Mouse (Mus musculus) embryonic facial prominence, embryonic 10.5 days (tissue): ENCODE results near the gene Dvl1. TPM values are rescaled to one million over a fixed set of nuclear protein-coding genes. Genes with fewer than 3 reads are reported as not detected.

Experiments used
- DNase-seq: peaks from one replicate; pipeline ENCODE4 v3.0.0-alpha.2; 2017; ENCODE audit warnings: low spot score
- H3K27ac ChIP-seq: fragments of 300-500 bp; sonication (generic); replicated peaks from 2 replicates; pipeline ENCODE4 v1.5.1; 2016; ENCODE audit warnings: mild to moderate bottlenecking
- H3K27me3 ChIP-seq: fragments of 300-500 bp; sonication (generic); replicated peaks from 2 replicates; pipeline ENCODE4 v1.6.1; 2016; ENCODE audit warnings: low read depth, mild to moderate bottlenecking; ENCODE audit not compliant: poor library complexity, severe bottlenecking
- H3K36me3 ChIP-seq: fragments of 300-500 bp; sonication (generic); replicated peaks from 2 replicates; pipeline ENCODE4 v1.6.1; 2016; ENCODE audit warnings: mild to moderate bottlenecking, moderate library complexity
- H3K4me1 ChIP-seq: fragments of 300-500 bp; sonication (generic); 2 replicates; pipeline ENCODE4 v1.6.1; 2016
- H3K4me3 ChIP-seq: fragments of 300-500 bp; sonication (generic); 2 replicates; pipeline ENCODE4 v1.5.1; 2016; ENCODE audit warnings: mild to moderate bottlenecking, moderate library complexity
- H3K9me3 ChIP-seq: fragments of 300-500 bp; sonication (generic); 2 replicates; pipeline ENCODE4 v1.6.1; 2016; ENCODE audit warnings: mild to moderate bottlenecking
- WGBS: fragments of 180-500 bp; shearing (Covaris S2); methylation state at CpG from one replicate; pipeline ENCODE4 v1.1.7; 2016; 5-methylcytosine and 5-hydroxymethylcytosine counted together
- polyA plus RNA-seq: library from polyadenylated mRNA; unstranded; fragments of >200 nt; fragmentation: Nextera tagmentation; extraction: Ambion mirVana; gene quantifications from 2 replicates; pipeline ENCODE4 v1.2.1, GENCODE M21; 2016

Gene Dvl1
- polyA plus RNA-seq, 1 experiment from 2014 or later, result 4.3 TPM

DNA sequence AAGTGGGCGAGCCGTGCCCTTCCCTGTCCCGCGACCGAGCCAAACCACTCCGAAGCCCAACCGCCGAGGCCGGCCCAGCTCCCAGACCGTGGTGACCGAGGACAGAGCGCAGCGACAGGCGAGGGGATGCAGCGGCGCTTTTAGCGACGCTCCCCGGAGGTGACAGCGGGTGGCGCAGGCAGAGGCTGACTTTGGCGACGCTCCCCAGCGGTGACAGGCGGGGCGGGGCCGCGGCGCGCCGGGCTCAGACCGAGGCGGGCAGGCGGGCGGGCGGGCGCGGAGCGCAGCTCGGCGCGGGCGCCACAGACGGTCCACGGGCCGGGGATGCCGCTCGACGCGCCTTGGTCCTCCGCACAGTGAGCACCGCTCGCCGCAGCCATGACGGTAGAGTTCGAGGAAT lies 44.8 kb downstream of the Dvl1 start:
- H3K4me3 ChIP-seq, result peak overlapping the region; percentile 96
- peak overlapping the region; percentile 90 for H3K27ac ChIP-seq
- no peaks in the 10 kb centered on the region for H3K9me3 ChIP-seq
- under 1% methylated on average over 56 of the region's 56 CpGs for WGBS
- peaks cover 47% of the 10 kb centered on the region for H3K36me3 ChIP-seq
- H3K4me1 ChIP-seq, result peaks cover 47% of the 10 kb centered on the region
- no peaks in the 10 kb centered on the region for H3K27me3 ChIP-seq
- peak; percentile 90 for DNase-seq

- Histone ChIP-seq H3K9me3 (no peaks in the 10 kb centered on the region), H3K36me3 (peaks cover 43% of the 10 kb centered on the region), H3K4me3 (peak overlapping the region; percentile 96), H3K4me1 (peaks cover 47% of the 10 kb centered on the region), H3K27ac (peak overlapping the region; percentile 90), H3K27me3 (no peaks in the 10 kb centered on the region)
- WGBS, result 6% methylated on average over 37 of the region's 37 CpGs
- DNase-seq, result peak; percentile 65
These were observed 45.4 kb downstream of the Dvl1 start for GRCm38 (mm10) chr4:155892438-155893211.

- 73% methylated on average over 8 of the region's 8 CpGs for WGBS
- Histone ChIP-seq H3K36me3 (peaks cover 42% of the 10 kb centered on the region), H3K27me3 (no peaks in the 10 kb centered on the region), H3K4me3 (peak overlapping the region; percentile 96), H3K27ac (0 out of 2 replicates have a peak overlapping the region, but pooled peaks have one; percentile 90), H3K9me3 (no peaks in the 10 kb centered on the region), H3K4me1 (peaks cover 47% of the 10 kb centered on the region)
- no peak for DNase-seq
These were observed 46.0 kb downstream of the Dvl1 start for GRCm38 (mm10) chr4:155893212-155893690.

DNA sequence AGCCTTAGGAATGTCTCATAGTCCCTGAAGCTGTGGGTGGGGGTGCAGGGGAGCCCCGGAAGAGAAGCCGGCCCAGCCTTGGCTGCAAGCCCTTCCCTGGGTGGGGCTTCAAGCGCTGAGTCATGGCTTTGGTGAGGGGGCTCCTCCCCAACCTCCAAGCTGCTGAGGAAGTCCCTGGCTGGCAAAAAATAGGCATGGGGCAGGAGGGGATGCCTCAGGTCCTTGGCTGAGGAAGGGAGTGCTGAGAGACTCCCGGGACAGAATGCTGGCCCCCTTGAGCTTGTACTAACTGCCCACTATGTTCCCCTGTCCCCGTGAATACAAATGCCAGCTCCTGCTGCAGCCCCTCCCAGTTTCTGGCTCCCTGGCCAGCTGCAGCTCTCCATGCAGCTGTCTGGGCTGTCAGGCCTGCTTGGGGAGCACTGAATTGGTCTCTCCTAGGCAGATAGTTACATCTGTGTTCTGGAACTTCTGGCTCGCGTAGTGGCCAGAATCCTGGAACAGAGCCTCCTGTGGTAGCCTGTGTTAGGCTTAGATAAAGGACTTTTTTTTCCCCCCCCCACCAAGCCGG lies 47.2 kb downstream of the Dvl1 start:
- WGBS, result 40% methylated on average over 8 of the region's 8 CpGs
- Histone ChIP-seq H3K36me3 (peaks cover 42% of the 10 kb centered on the region), H3K4me3 (peak overlapping the region; percentile 96), H3K9me3 (no peaks in the 10 kb centered on the region), H3K4me1 (peaks cover 47% of the 10 kb centered on the region), H3K27me3 (no peaks in the 10 kb centered on the region), H3K27ac (no peak overlapping the region; the same call in 1 of the 2 replicates)
- no peak for DNase-seq

GRCm38 (mm10) chr4:155895216-155895615 lies 48.0 kb downstream of the Dvl1 start:
- no peaks in the 10 kb centered on the region for H3K27me3 ChIP-seq
- 49% methylated on average over 6 of the region's 6 CpGs for WGBS
- peak overlapping the region; percentile 96; the same call in 1 of the 2 replicates for H3K4me3 ChIP-seq
- H3K4me1 ChIP-seq, result peaks cover 43% of the 10 kb centered on the region
- H3K36me3 ChIP-seq, result peaks cover 42% of the 10 kb centered on the region
- H3K9me3 ChIP-seq, result no peaks in the 10 kb centered on the region
- DNase-seq, result no peak
- H3K27ac ChIP-seq, result no peak overlapping the region

DNA sequence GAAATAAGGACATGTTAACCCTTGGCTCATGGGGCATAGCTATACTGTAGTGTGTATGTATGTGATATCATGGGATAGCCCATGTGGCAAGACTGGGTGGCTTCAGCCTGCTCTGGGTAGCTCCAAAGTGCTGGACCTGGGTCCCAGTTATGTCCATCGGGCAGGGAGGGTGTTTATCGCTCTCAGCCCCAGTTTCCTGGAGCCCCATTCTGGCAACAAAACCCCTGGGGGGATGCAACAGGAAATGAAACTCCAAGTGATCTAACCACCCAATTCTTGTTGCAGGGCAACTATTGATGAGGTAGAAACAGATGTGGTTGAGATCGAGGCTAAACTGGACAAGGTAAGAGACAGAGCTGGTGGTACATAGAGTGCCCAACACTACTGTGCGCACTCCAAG lies 48.6 kb downstream of the Dvl1 start:
- 92% methylated on average over 4 of the region's 4 CpGs for WGBS
- H3K4me3 ChIP-seq, result 0 out of 2 replicates have a peak overlapping the region, but pooled peaks have one; percentile 2
- no peaks in the 10 kb centered on the region for H3K9me3 ChIP-seq
- no peaks in the 10 kb centered on the region for H3K27me3 ChIP-seq
- peaks cover 37% of the 10 kb centered on the region for H3K4me1 ChIP-seq
- H3K27ac ChIP-seq, result no peak overlapping the region
- peaks cover 47% of the 10 kb centered on the region for H3K36me3 ChIP-seq
- DNase-seq, result no peak

DNA sequence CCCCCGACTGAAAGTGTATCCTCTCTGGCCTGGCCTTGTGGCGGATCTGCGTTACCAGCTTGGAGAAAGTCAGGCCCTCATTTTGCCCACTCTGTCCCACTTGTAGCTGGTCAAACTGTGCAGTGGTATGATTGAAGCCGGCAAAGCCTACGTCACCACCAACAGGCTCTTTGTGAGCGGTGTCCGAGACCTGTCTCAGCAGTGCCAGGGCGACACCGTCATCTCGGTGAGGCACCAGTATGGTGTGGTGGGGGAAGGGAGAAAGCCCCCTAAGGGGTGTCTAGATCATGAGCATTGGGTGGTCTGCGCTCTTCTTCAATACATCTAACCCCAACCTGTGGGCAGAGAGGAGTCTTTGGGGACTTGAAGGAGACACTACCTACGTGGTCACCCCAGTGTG lies 49.3 kb downstream of the Dvl1 start:
- Histone ChIP-seq H3K4me1 (peaks cover 33% of the 10 kb centered on the region), H3K4me3 (no peak overlapping the region), H3K27me3 (no peaks in the 10 kb centered on the region), H3K9me3 (no peaks in the 10 kb centered on the region), H3K36me3 (peaks cover 53% of the 10 kb centered on the region), H3K27ac (no peak overlapping the region)
- 94% methylated on average over 12 of the region's 12 CpGs for WGBS
- no peak for DNase-seq

DNA sequence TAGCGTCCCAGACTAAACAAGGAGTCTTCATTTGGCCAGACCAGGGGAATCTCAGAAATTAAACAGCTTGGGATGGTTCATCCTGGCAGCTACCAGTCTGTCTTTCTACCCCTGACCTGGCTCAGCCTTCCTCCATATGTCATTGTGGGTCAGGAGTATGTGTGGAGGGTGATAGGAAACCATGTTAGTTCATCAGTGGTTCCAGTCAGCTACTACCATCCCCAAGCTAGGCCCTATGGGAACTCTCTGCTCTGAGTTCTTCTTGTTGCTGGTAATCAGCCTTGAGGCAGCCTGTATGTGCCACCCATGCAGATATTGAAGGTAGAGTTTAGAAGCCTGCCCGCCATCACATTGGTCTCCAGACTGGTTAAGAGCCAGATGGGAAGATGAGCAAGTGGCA lies 51.1 kb downstream of the Dvl1 start:
- Histone ChIP-seq H3K27ac (no peak overlapping the region), H3K27me3 (no peaks in the 10 kb centered on the region), H3K4me1 (peaks cover 23% of the 10 kb centered on the region), H3K9me3 (no peaks in the 10 kb centered on the region), H3K36me3 (peaks cover 72% of the 10 kb centered on the region), H3K4me3 (no peak overlapping the region)
- DNase-seq, result no peak
- 91% methylated on average over 2 of the region's 2 CpGs for WGBS

DNA sequence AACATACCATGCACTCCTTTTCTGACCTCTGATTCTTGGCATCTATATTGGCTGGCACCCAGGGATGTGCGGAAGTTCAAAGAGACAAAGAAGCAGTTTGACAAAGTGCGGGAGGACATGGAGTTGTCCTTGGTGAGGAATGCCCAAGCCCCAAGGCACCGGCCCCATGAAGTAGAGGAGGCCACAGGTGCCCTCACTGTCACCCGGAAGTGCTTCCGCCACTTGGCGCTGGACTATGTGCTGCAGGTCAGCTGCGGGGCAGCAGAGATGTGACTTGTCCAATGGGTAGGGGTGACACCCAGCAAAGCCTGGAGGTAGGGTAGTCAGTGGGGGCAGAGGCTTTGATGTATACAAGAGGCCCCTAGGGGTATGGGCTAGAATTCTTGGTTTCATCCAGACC lies 52.2 kb downstream of the Dvl1 start:
- no peak for DNase-seq
- H3K4me1 ChIP-seq, result peaks cover 12% of the 10 kb centered on the region
- no peak overlapping the region for H3K4me3 ChIP-seq
- no peaks in the 10 kb centered on the region for H3K27me3 ChIP-seq
- H3K9me3 ChIP-seq, result no peaks in the 10 kb centered on the region
- peaks cover 82% of the 10 kb centered on the region for H3K36me3 ChIP-seq
- no peak overlapping the region for H3K27ac ChIP-seq
- WGBS, result 94% methylated on average over 7 of the region's 7 CpGs

DNA sequence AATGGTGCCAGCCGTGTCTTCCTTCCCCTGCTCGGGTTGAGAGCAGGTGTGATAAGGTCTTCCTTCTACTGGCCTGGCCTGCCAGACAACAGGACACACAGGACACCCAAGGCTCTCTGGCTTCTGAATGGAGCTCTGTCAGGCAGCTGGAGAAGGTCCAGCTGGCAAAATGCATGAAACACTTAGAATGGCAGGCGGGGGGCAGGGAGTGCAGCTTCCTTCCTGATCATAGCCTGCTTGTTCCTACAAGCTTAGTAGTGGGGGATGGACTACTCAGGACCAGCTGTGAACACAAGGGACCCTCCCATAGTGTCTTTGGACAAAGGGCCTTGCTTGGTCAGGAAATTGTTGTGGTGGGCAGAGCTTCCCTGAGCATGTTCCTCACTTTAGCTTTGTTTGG lies 54.0 kb downstream of the Dvl1 start:
- H3K36me3 ChIP-seq, result peaks cover 95% of the 10 kb centered on the region
- 89% methylated on average over 3 of the region's 3 CpGs for WGBS
- H3K4me1 ChIP-seq, result no peaks in the 10 kb centered on the region; the same call in 1 of the 2 replicates
- DNase-seq, result no peak
- H3K4me3 ChIP-seq, result no peak overlapping the region
- H3K27ac ChIP-seq, result no peak overlapping the region
- H3K9me3 ChIP-seq, result no peaks in the 10 kb centered on the region
- H3K27me3 ChIP-seq, result no peaks in the 10 kb centered on the region

DNA sequence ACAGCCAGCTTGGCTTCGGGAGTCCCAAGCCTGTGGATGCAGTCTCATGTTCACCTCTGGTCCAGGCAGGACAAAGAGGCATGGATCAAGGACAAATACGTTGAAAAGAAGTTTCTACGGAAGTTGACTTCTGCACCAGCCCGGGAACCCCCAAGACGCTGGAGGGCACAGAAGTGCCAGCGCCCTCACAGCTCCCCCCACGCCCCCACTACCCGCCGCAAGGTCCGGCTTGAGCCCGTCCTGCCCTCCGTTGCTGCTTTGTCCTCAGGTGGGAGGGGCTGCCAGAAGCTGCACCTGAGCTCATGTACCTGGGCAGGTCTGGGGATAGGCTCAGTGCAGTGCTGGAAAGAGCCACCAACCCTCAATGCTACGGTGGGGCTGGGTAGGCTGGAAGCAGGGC lies 56.0 kb downstream of the Dvl1 start:
- H3K27ac ChIP-seq, result no peak overlapping the region
- peaks cover 92% of the 10 kb centered on the region for H3K36me3 ChIP-seq
- H3K9me3 ChIP-seq, result no peaks in the 10 kb centered on the region
- WGBS, result 93% methylated on average over 13 of the region's 13 CpGs
- DNase-seq, result no peak
- no peaks in the 10 kb centered on the region for H3K27me3 ChIP-seq
- no peaks in the 10 kb centered on the region; the same call in 1 of the 2 replicates for H3K4me1 ChIP-seq
- no peak overlapping the region for H3K4me3 ChIP-seq

GRCm38 (mm10) chr4:155904318-155905102 lies 57.3 kb downstream of the Dvl1 start:
- Histone ChIP-seq H3K36me3 (peaks cover 79% of the 10 kb centered on the region), H3K4me3 (no peak overlapping the region), H3K27ac (no peak overlapping the region), H3K9me3 (no peaks in the 10 kb centered on the region), H3K27me3 (no peaks in the 10 kb centered on the region), H3K4me1 (no peaks in the 10 kb centered on the region; the same call in 1 of the 2 replicates)
- 88% methylated on average over 13 of the region's 13 CpGs for WGBS
- DNase-seq, result no peak
